Mouse (Mus musculus) kidney, postnatal 0 days (tissue): ENCODE data around the gene Mrln. TPM values are rescaled to one million over a fixed set of nuclear protein-coding genes. Genes with fewer than 3 reads are reported as not detected.
A peak's percentile ranks its signal among the peaks of the same experiment; 100 is the strongest.

Experiments used
- ATAC-seq: fragments of 200-750 bp; cut with Nextera tagmentation; replicated peaks from 2 replicates; pipeline ENCODE4 v1.8.0; 2017; ENCODE audit warnings: low read depth, moderate number of reproducible peaks, moderate TSS enrichment, moderate library complexity; ENCODE audit not compliant: low FRiP score
- DNase-seq: peaks from one replicate; pipeline ENCODE4 v3.0.0-alpha.2; 2016; ENCODE audit warnings: low spot score
- H3K27ac ChIP-seq: fragments of 300-500 bp; sonication (generic); 2 replicates; pipeline ENCODE4 v1.5.1; 2014; ENCODE audit warnings: mild to moderate bottlenecking
- H3K27me3 ChIP-seq: fragments of 300-500 bp; sonication (generic); 2 replicates; pipeline ENCODE4 v1.6.1; 2014; ENCODE audit warnings: low read length, mixed read lengths; ENCODE audit not compliant: insufficient read depth
- H3K36me3 ChIP-seq: fragments of 300-500 bp; sonication (generic); 2 replicates; pipeline ENCODE4 v1.6.1; 2014; ENCODE audit warnings: low read length, mixed read lengths; ENCODE audit not compliant: insufficient read depth
- H3K4me1 ChIP-seq: fragments of 300-500 bp; sonication (generic); replicated peaks from 2 replicates; pipeline ENCODE4 v1.6.1; 2014; ENCODE audit warnings: antibody characterized with exemption, low read length, mixed read lengths; ENCODE audit not compliant: insufficient read depth
- H3K4me2 ChIP-seq: fragments of 300-500 bp; sonication (generic); 2 replicates; pipeline ENCODE4 v1.6.1; 2014; ENCODE audit warnings: mild to moderate bottlenecking, low read length, moderate library complexity, mixed read lengths
- H3K4me3 ChIP-seq: fragments of 300-500 bp; sonication (generic); replicated peaks from 2 replicates; pipeline ENCODE4 v1.5.1; 2014; ENCODE audit warnings: low read depth, low read length
- H3K9ac ChIP-seq: fragments of 300-500 bp; sonication (generic); 2 replicates; pipeline ENCODE4 v1.6.1; 2014; ENCODE audit warnings: low read depth, low read length
- H3K9me3 ChIP-seq: fragments of 300-500 bp; sonication (generic); replicated peaks from 2 replicates; pipeline ENCODE4 v1.6.1; 2016; ENCODE audit warnings: low read length, inconsistent platforms, mixed read lengths
- CTCF ChIP-seq: IDR thresholded peaks from 2 replicates; pipeline ENCODE4 v1.5.1; 2016; ENCODE audit warnings: antibody characterized with exemption, low read depth, mild to moderate bottlenecking, moderate library complexity
- WGBS: fragments of 180-500 bp; shearing (Covaris S2); extraction: QIAGEN DNeasy Blood & Tissue Kit; methylation state at CpG from one replicate; pipeline ENCODE4 v1.1.7; 2014; 5-methylcytosine and 5-hydroxymethylcytosine counted together
- polyA plus RNA-seq: library from polyadenylated mRNA; unstranded; fragments of >200 nt; fragmentation: Nextera tagmentation; extraction: Ambion mirVana; gene quantifications from 2 replicates; pipeline ENCODE4 v1.2.1, GENCODE M21; 2015

Gene Mrln
- polyA plus RNA-seq, 1 experiment from 2014 or later = 9.8 TPM

DNA sequence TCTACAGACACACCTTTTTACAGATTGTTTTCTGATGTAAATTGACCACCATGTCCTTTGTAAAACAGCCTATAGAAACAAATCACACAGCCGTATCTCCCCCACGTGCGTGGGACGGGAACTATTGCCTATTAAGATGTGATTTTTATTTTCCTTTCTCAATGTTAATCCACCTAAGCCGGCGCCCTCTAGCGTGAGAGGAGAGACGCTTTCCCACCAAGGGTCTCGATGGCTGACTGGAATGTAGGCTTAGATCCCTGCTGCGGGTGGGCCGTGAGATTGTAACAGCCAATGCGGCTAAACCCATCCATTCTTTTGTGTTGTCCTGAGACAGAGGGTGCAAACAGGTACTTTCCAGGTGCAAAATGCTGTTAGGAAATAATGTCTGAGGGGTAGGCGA is 14.6 kb upstream of the Mrln start:
- Histone ChIP-seq H3K9me3 (no peaks in the 10 kb centered on the region), H3K9ac (no peak overlapping the region), H3K27ac (no peak overlapping the region), H3K36me3 (peaks cover 36% of the 10 kb centered on the region), H3K4me1 (no peaks in the 10 kb centered on the region), H3K27me3 (no peaks in the 10 kb centered on the region), H3K4me2 (no peak overlapping the region), H3K4me3 (no peak overlapping the region)
- TF ChIP-seq CTCF = peak; percentile 49; the same call in 1 of the 2 replicates
- WGBS = 80% methylated on average over 13 of the region's 13 CpGs
- DNase-seq (no peak), ATAC-seq (no peak)

DNA sequence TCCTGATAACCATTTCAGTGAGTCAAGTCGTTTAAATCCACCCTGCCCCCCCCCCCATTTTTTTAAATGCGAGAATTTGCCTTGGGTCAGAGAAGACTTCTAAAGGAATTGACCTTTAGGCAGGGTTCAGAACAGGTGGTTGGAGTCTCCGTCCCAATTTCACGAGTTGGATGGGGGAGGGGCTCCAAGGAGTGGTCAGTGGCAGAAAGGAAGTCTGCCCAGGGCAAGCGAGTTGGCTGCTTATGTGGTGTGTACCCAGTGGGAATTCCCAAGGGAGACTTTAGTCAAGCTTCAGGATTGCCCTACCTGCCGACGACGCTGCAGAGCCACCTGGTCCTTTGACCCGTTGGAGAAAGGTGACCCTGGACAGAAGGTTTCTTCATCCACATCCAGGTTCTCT is 10.2 kb upstream of the Mrln start:
- no peak for DNase-seq
- H3K36me3 ChIP-seq = peaks cover 20% of the 10 kb centered on the region
- no peak overlapping the region for H3K4me3 ChIP-seq
- H3K27ac ChIP-seq = no peak overlapping the region
- no peak for TF ChIP-seq CTCF
- no peak for ATAC-seq
- no peak overlapping the region for H3K9ac ChIP-seq
- H3K4me2 ChIP-seq = no peak overlapping the region
- H3K9me3 ChIP-seq = no peaks in the 10 kb centered on the region
- no peaks in the 10 kb centered on the region for H3K4me1 ChIP-seq
- WGBS = 54% methylated on average over 9 of the region's 9 CpGs
- no peaks in the 10 kb centered on the region for H3K27me3 ChIP-seq

DNA sequence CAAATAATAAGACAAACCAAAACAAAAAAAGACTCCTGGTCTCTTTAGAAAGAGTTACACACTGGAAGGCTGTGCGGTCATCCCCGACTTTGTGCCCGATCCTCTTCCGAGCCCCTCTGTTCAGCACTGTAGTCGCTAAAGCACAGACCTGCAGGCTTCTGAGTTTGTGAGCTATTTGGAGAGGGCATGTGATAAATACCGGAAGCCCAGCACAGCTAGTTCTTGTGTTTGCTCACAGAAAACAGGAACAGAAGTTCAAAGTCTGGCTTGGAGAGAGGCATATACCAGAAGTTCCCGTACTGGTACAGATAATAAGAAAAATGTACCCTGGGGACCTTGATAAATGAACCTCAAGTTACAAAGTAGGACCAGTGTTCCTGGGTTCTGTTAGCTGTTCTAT is 9.2 kb upstream of the Mrln start:
- WGBS = 64% methylated on average over 7 of the region's 7 CpGs

GRCm38 (mm10) chr10:70195786-70196185 is 8.7 kb upstream of the Mrln start:
- peak; percentile 81 for DNase-seq

More for the DNA sequence above, 9.2 kb upstream of the Mrln start:
- no peak overlapping the region for H3K9ac ChIP-seq
- no peak for TF ChIP-seq CTCF
- H3K4me2 ChIP-seq = no peak overlapping the region
- H3K27ac ChIP-seq = no peak overlapping the region
- no peaks in the 10 kb centered on the region for H3K9me3 ChIP-seq
- no peaks in the 10 kb centered on the region for H3K27me3 ChIP-seq
- no peak overlapping the region for H3K4me3 ChIP-seq
- no peaks in the 10 kb centered on the region for H3K4me1 ChIP-seq
- DNase-seq = no peak
- H3K36me3 ChIP-seq = peaks cover 14% of the 10 kb centered on the region; the same call in 1 of the 2 replicates
- ATAC-seq = no peak

GRCm38 (mm10) chr10:70196666-70197065 is 7.8 kb upstream of the Mrln start:
- H3K4me2 ChIP-seq = no peak overlapping the region
- no peak overlapping the region for H3K9ac ChIP-seq
- no peak for DNase-seq
- no peaks in the 10 kb centered on the region for H3K9me3 ChIP-seq
- ATAC-seq = no peak
- H3K27me3 ChIP-seq = no peaks in the 10 kb centered on the region
- no peaks in the 10 kb centered on the region for H3K4me1 ChIP-seq
- H3K36me3 ChIP-seq = peaks cover 8% of the 10 kb centered on the region; the same call in 1 of the 2 replicates
- TF ChIP-seq CTCF = no peak
- H3K4me3 ChIP-seq = no peak overlapping the region
- 63% methylated on average over 6 of the region's 6 CpGs for WGBS
- no peak overlapping the region for H3K27ac ChIP-seq

More at GRCm38 (mm10) chr10:70195786-70196185, 8.7 kb upstream of the Mrln start:
- Histone ChIP-seq H3K9me3 (no peaks in the 10 kb centered on the region), H3K4me2 (no peak overlapping the region), H3K27ac (no peak overlapping the region), H3K4me3 (no peak overlapping the region), H3K4me1 (no peaks in the 10 kb centered on the region), H3K9ac (no peak overlapping the region), H3K36me3 (peaks cover 14% of the 10 kb centered on the region; the same call in 1 of the 2 replicates), H3K27me3 (no peaks in the 10 kb centered on the region)
- TF ChIP-seq CTCF = peak; percentile 74
- 57% methylated on average over 7 of the region's 7 CpGs for WGBS
- ATAC-seq = peak; percentile 80; the same call in 1 of the 2 replicates

- no peaks in the 10 kb centered on the region for H3K9me3 ChIP-seq
- H3K9ac ChIP-seq = no peak overlapping the region
- no peak overlapping the region for H3K4me2 ChIP-seq
- no peak overlapping the region for H3K4me3 ChIP-seq
- H3K27me3 ChIP-seq = no peaks in the 10 kb centered on the region
- H3K27ac ChIP-seq = no peak overlapping the region
- no peak for ATAC-seq
- no peak for DNase-seq
- no peak for TF ChIP-seq CTCF
- H3K4me1 ChIP-seq = no peaks in the 10 kb centered on the region
- no peaks in the 10 kb centered on the region for H3K36me3 ChIP-seq
- 77% methylated on average over 2 of the region's 2 CpGs for WGBS
Measured at GRCm38 (mm10) chr10:70197601-70198000, 6.9 kb upstream of the Mrln start.

- Histone ChIP-seq H3K9me3 (no peaks in the 10 kb centered on the region), H3K4me1 (no peaks in the 10 kb centered on the region), H3K27me3 (no peaks in the 10 kb centered on the region), H3K36me3 (no peaks in the 10 kb centered on the region), H3K4me2 (no peak overlapping the region), H3K27ac (no peak overlapping the region), H3K4me3 (no peak overlapping the region), H3K9ac (no peak overlapping the region)
- DNase-seq = no peak
- TF ChIP-seq CTCF = no peak
- 55% methylated on average over 6 of the region's 6 CpGs for WGBS
- no peak for ATAC-seq
Measured at GRCm38 (mm10) chr10:70198012-70198411, 6.5 kb upstream of the Mrln start.
